Mouse (Mus musculus): Measurements from ENCODE around the gene Igfbp2. TPM values are rescaled to one million over a fixed set of nuclear protein-coding genes. Genes with fewer than 3 reads are reported as not detected.
A peak's percentile ranks its signal among the peaks of the same experiment; 100 is the strongest.

The Igfbp2 gene
- polyA plus RNA-seq, 1 experiment: 537 TPM

DNA sequence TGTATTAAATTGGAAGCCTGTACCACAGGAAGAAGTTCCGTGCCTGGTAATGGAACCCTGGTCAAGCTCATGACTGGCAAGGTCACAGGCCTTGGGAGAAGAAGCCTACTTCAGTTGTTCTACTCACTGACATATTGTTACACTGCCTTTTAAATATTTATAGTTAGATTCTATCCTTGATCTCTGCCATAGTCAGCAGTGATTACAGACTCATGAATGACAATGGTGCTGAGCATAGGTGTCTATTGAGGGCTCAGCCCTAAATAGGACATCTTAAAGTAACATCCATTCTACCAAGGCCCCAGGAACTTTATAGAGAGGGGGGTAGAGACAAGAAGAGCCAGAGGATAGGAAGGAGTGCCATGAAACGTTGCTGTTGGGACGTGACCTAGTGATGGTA, 13.2 kb upstream of the Igfbp2 start:
- Histone ChIP-seq H3K27me3 (ENCODE audit: control insufficient read depth, insufficient read depth, low read length, poor library complexity, severe bottlenecking) (no peaks in the 10 kb centered on the region), H3K9me3 (replicated peaks; ENCODE audit: control insufficient read depth, insufficient read depth, low read length, poor library complexity, severe bottlenecking) (no peaks in the 10 kb centered on the region), H3K9ac (ENCODE audit: low read depth, poor library complexity, severe bottlenecking) (no peak overlapping the region), H3K4me1 (ENCODE audit: control insufficient read depth, insufficient read depth, low read length) (peaks cover 1% of the 10 kb centered on the region), H3K36me3 (ENCODE audit: control insufficient read depth, insufficient read depth, low read length, poor library complexity, severe bottlenecking) (no peaks in the 10 kb centered on the region), H3K27ac (ENCODE audit: insufficient read depth, low read length) (no peak overlapping the region), H3K4me3 (ENCODE audit: low read depth, low read length) (no peak overlapping the region)
- no peak for TF ChIP-seq EP300 (IDR thresholded peaks at IDR 0.05; ENCODE audit: insufficient read depth, low read depth, low read length)
- TF ChIP-seq POLR2A (IDR thresholded peaks at IDR 0.05; ENCODE audit: insufficient read depth, low read length): no peak
- TF ChIP-seq CTCF (IDR thresholded peaks at IDR 0.05; ENCODE audit: low read depth, low read length): no peak

DNA sequence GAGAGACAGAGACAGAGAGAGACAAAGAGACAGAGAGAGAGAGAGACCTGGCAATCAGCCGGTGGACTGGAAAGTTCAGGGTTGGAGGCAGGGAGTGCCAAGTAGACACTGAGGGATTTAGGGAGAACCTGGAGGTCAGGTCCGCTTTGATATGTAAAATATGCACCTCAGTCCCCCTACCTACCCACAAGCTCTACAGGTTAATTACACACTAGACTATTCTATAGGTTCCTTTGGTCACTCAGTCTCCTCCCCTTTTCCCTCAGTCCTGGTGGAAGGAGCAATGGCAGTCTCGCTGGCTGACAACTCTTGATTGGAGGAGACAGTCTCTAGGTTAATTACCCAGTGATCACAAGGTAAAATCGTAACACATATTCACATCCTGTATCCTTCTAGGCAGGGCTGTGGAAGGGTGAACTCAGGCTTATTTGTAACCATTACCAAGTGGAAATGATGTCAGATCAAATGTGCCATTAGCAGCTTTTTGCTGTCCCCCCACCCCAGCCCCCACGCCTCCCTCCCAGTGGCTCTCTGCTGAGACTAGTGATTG, 11.1 kb upstream of the Igfbp2 start:
- Histone ChIP-seq H3K4me1 (ENCODE audit: control insufficient read depth, insufficient read depth, low read length) (peaks cover 1% of the 10 kb centered on the region), H3K27ac (ENCODE audit: insufficient read depth, low read length) (no peak overlapping the region), H3K36me3 (ENCODE audit: control insufficient read depth, insufficient read depth, low read length, poor library complexity, severe bottlenecking) (no peaks in the 10 kb centered on the region), H3K9ac (ENCODE audit: low read depth, poor library complexity, severe bottlenecking) (no peak overlapping the region), H3K4me3 (ENCODE audit: low read depth, low read length) (no peak overlapping the region), H3K27me3 (ENCODE audit: control insufficient read depth, insufficient read depth, low read length, poor library complexity, severe bottlenecking) (no peaks in the 10 kb centered on the region), H3K9me3 (replicated peaks; ENCODE audit: control insufficient read depth, insufficient read depth, low read length, poor library complexity, severe bottlenecking) (no peaks in the 10 kb centered on the region)
- no peak for TF ChIP-seq EP300 (IDR thresholded peaks at IDR 0.05; ENCODE audit: insufficient read depth, low read depth, low read length)
- TF ChIP-seq CTCF (IDR thresholded peaks at IDR 0.05; ENCODE audit: low read depth, low read length): no peak
- TF ChIP-seq POLR2A (IDR thresholded peaks at IDR 0.05; ENCODE audit: insufficient read depth, low read length): no peak

DNA sequence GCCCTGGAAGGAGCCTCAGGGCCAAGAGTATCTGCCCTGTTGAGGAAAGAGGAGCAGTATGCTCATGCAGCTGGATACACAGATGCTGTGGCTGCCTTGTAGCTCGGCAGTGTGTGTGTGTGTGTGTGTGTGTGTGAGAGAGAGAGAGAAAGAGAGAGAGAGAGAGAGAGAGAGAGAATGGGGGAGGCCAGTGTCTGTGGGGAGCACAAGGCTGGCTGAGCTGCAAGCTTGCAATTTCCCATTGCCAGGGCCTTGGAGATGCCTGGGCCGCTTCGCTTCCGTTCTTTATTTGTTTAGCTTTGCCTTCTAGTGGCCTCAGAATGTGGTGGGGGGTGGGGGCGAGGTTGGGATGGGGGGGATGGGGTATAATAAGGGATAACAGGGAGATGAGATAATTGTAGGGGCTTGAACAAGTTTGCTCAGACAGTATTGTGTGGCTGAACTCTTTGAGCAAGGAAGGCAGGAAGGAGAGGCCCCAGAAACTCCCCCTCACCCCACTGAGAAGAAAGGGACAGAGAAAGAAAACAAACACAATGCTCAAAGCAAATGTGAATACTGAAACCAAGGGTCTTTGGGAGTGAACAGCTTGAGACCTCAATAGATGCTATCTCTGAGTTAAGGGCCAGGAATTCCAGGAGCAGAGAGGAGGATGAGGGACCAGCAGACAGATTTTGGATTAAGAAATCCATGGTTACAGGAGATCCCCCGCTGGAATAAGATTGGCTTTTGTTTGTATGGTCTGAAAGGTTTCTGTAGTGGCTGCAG, 10.5 kb upstream of the Igfbp2 start:
- Histone ChIP-seq H3K4me3 (ENCODE audit: low read depth, low read length) (no peak overlapping the region), H3K27ac (ENCODE audit: insufficient read depth, low read length) (0 out of 2 replicates have a peak overlapping the region, but pooled peaks have one; percentile 4), H3K9ac (ENCODE audit: low read depth, poor library complexity, severe bottlenecking) (no peak overlapping the region), H3K9me3 (replicated peaks; ENCODE audit: control insufficient read depth, insufficient read depth, low read length, poor library complexity, severe bottlenecking) (no peaks in the 10 kb centered on the region), H3K36me3 (ENCODE audit: control insufficient read depth, insufficient read depth, low read length, poor library complexity, severe bottlenecking) (no peaks in the 10 kb centered on the region), H3K27me3 (ENCODE audit: control insufficient read depth, insufficient read depth, low read length, poor library complexity, severe bottlenecking) (no peaks in the 10 kb centered on the region), H3K4me1 (ENCODE audit: control insufficient read depth, insufficient read depth, low read length) (peaks cover 1% of the 10 kb centered on the region)
- no peak for TF ChIP-seq EP300 (IDR thresholded peaks at IDR 0.05; ENCODE audit: insufficient read depth, low read depth, low read length)
- TF ChIP-seq POLR2A (IDR thresholded peaks at IDR 0.05; ENCODE audit: insufficient read depth, low read length): no peak
- no peak for TF ChIP-seq CTCF (IDR thresholded peaks at IDR 0.05; ENCODE audit: low read depth, low read length)

DNA sequence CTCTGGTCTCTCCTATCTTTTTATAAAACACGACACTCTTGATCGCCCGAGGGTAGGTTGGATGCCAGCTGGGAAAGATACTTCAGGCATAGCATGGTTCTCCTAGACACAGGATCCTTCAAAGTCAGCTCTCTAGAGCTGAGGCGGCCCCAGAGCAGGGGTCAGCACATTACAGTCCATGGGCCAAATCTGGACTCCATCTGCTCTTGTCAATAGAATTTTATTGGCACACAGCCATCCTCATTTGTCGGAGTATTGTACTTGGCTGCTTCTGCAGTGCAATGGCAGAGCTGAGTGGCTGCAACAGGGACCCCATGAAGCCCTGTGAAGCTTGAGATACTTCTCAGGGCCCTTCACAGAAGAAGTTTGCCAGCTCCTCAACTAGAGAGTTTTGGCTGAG, 9.1 kb upstream of the Igfbp2 start:
- H3K9me3 ChIP-seq (replicated peaks; ENCODE audit: control insufficient read depth, insufficient read depth, low read length, poor library complexity, severe bottlenecking): no peaks in the 10 kb centered on the region
- H3K4me1 ChIP-seq (ENCODE audit: control insufficient read depth, insufficient read depth, low read length): peaks cover 1% of the 10 kb centered on the region
- TF ChIP-seq CTCF (IDR thresholded peaks at IDR 0.05; ENCODE audit: low read depth, low read length): no peak
- no peak for TF ChIP-seq EP300 (IDR thresholded peaks at IDR 0.05; ENCODE audit: insufficient read depth, low read depth, low read length)
- TF ChIP-seq POLR2A (IDR thresholded peaks at IDR 0.05; ENCODE audit: insufficient read depth, low read length): no peak
- no peak overlapping the region for H3K9ac ChIP-seq (ENCODE audit: low read depth, poor library complexity, severe bottlenecking)
- no peak overlapping the region for H3K27ac ChIP-seq (ENCODE audit: insufficient read depth, low read length)
- H3K36me3 ChIP-seq (ENCODE audit: control insufficient read depth, insufficient read depth, low read length, poor library complexity, severe bottlenecking): no peaks in the 10 kb centered on the region
- H3K4me3 ChIP-seq (ENCODE audit: low read depth, low read length): no peak overlapping the region
- H3K27me3 ChIP-seq (ENCODE audit: control insufficient read depth, insufficient read depth, low read length, poor library complexity, severe bottlenecking): no peaks in the 10 kb centered on the region

DNA sequence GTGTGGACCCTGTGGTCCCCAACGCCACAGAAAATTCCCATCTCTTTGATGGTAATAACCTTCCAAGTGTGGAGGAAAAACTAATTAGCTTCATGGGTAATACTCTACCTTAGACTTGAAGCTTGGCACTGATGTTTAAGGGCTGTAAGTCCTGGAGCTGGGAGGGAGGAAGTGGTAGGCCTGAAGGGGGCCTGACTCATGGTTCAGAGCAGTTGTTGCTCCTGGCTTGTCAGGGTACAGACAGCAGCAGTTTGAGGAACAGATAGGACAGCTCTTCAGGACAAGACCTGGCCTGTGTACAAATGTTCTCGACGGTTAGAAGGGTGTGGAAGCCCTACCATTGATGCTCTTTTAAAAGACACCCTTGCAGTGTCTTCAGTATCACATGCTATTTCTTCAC, 8.7 kb upstream of the Igfbp2 start:
- TF ChIP-seq EP300 (IDR thresholded peaks at IDR 0.05; ENCODE audit: insufficient read depth, low read depth, low read length) (no peak), CTCF (IDR thresholded peaks at IDR 0.05; ENCODE audit: low read depth, low read length) (no peak), POLR2A (IDR thresholded peaks at IDR 0.05; ENCODE audit: insufficient read depth, low read length) (no peak)
- Histone ChIP-seq H3K4me1 (ENCODE audit: control insufficient read depth, insufficient read depth, low read length) (peaks cover 1% of the 10 kb centered on the region), H3K9ac (ENCODE audit: low read depth, poor library complexity, severe bottlenecking) (no peak overlapping the region), H3K27ac (ENCODE audit: insufficient read depth, low read length) (no peak overlapping the region), H3K36me3 (ENCODE audit: control insufficient read depth, insufficient read depth, low read length, poor library complexity, severe bottlenecking) (no peaks in the 10 kb centered on the region), H3K4me3 (ENCODE audit: low read depth, low read length) (no peak overlapping the region), H3K27me3 (ENCODE audit: control insufficient read depth, insufficient read depth, low read length, poor library complexity, severe bottlenecking) (no peaks in the 10 kb centered on the region), H3K9me3 (replicated peaks; ENCODE audit: control insufficient read depth, insufficient read depth, low read length, poor library complexity, severe bottlenecking) (no peaks in the 10 kb centered on the region)

DNA sequence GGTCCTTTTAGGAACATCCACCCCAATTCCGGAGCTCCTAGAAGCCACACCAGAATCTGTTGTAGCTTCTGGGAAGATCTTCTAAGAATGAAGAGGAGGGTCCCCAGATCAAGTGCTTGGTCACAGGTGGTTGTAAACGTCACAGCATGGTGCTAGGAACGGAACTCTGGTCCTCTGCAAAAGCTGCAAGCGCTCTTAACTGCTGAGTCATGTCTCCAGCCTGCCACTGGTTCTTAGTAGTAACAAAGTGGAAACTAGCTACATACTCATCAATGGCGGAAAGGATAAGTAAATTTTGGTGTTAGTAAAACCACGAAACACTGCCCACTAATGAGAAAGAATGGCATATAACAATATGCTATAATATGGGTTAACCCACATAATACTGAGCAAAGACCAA, 4.3 kb upstream of the Igfbp2 start:
- Histone ChIP-seq H3K4me3 (ENCODE audit: low read depth, low read length) (no peak overlapping the region), H3K27me3 (ENCODE audit: control insufficient read depth, insufficient read depth, low read length, poor library complexity, severe bottlenecking) (no peaks in the 10 kb centered on the region), H3K9me3 (replicated peaks; ENCODE audit: control insufficient read depth, insufficient read depth, low read length, poor library complexity, severe bottlenecking) (no peaks in the 10 kb centered on the region), H3K4me1 (ENCODE audit: control insufficient read depth, insufficient read depth, low read length) (peaks cover 5% of the 10 kb centered on the region), H3K36me3 (ENCODE audit: control insufficient read depth, insufficient read depth, low read length, poor library complexity, severe bottlenecking) (no peaks in the 10 kb centered on the region), H3K9ac (ENCODE audit: low read depth, poor library complexity, severe bottlenecking) (no peak overlapping the region), H3K27ac (ENCODE audit: insufficient read depth, low read length) (no peak overlapping the region)
- no peak for TF ChIP-seq POLR2A (IDR thresholded peaks at IDR 0.05; ENCODE audit: insufficient read depth, low read length)
- TF ChIP-seq EP300 (IDR thresholded peaks at IDR 0.05; ENCODE audit: insufficient read depth, low read depth, low read length): no peak
- no peak for TF ChIP-seq CTCF (IDR thresholded peaks at IDR 0.05; ENCODE audit: low read depth, low read length)
